Mouse (Mus musculus) A20 (cell line): ENCODE measurements at regions not wholly inside any gene's neighbourhood (a gene's known extent, or its start where the extent isn't known, plus 50 kb on each side); places are given as distances from the start of the nearest gene placed in this dataset.
A peak's percentile ranks its signal among the peaks of the same experiment; 100 is the strongest.

ENCODE experiments used
- DNase-seq: peaks from one replicate; pipeline ENCODE4 v3.0.0-alpha.2; 2011; ENCODE audit warnings: low read depth, low spot score

- peak; percentile 62 for DNase-seq
Measured at GRCm38 (mm10) chr2:103848923-103849700, 51.7 kb upstream of the Caprin1 start.

- DNase-seq: no peak
Measured at GRCm38 (mm10) chr2:103849766-103850530, 52.5 kb upstream of the Caprin1 start.

- no peak for DNase-seq
Measured at GRCm38 (mm10) chr2:103850531-103850816, 53.0 kb upstream of the Caprin1 start.

- DNase-seq: no peak
Measured at GRCm38 (mm10) chr2:103851171-103851570, 53.7 kb upstream of the Caprin1 start.

- no peak for DNase-seq
Measured at GRCm38 (mm10) chr2:103861226-103861625, 63.8 kb upstream of the Caprin1 start.

- DNase-seq: no peak
Measured at GRCm38 (mm10) chr2:103864254-103864653, 66.8 kb upstream of the Caprin1 start.

- peak; percentile 76 for DNase-seq
Measured at GRCm38 (mm10) chr2:103865319-103866171, 68.1 kb upstream of the Caprin1 start.

GRCm38 (mm10) chr2:103867241-103867957, 70.0 kb upstream of the Caprin1 start:
- DNase-seq: no peak

- DNase-seq: no peak
Measured at GRCm38 (mm10) chr2:103867958-103868330, 70.5 kb upstream of the Caprin1 start.

GRCm38 (mm10) chr2:103868655-103869054, 71.2 kb upstream of the Caprin1 start:
- DNase-seq: no peak

GRCm38 (mm10) chr2:103871522-103872276, 74.2 kb upstream of the Caprin1 start:
- peak; percentile 73 for DNase-seq

- DNase-seq: no peak
Measured at GRCm38 (mm10) chr2:103872277-103872636, 74.8 kb upstream of the Caprin1 start.

GRCm38 (mm10) chr2:103873381-103873780, 75.9 kb upstream of the Caprin1 start:
- DNase-seq: no peak

- DNase-seq: no peak
Measured at GRCm38 (mm10) chr2:103874466-103874865, 77.0 kb upstream of the Caprin1 start.

GRCm38 (mm10) chr2:103875754-103876153, 78.3 kb upstream of the Caprin1 start:
- peak; percentile 49 for DNase-seq

GRCm38 (mm10) chr2:103876236-103876635, 78.8 kb upstream of the Caprin1 start:
- DNase-seq: peak; percentile 43

- DNase-seq: no peak
Measured at GRCm38 (mm10) chr2:103881026-103881763, 76.6 kb upstream of the Lmo2 start.

- DNase-seq: no peak
Measured at GRCm38 (mm10) chr2:103884926-103885325, 72.9 kb upstream of the Lmo2 start.

- no peak for DNase-seq
Measured at GRCm38 (mm10) chr2:103888023-103888422, 69.8 kb upstream of the Lmo2 start.

GRCm38 (mm10) chr2:103891240-103891767, 66.5 kb upstream of the Lmo2 start:
- peak; percentile 70 for DNase-seq
